Mouse (Mus musculus) gastrocnemius, postnatal 14 days (tissue): Measurements from ENCODE around the gene Ank3. TPM values are rescaled to one million over a fixed set of nuclear protein-coding genes. Genes with fewer than 3 reads are reported as not detected.

Source experiments
- DNase-seq: peaks from one replicate; pipeline ENCODE4 v3.0.0; 2021; ENCODE audit warnings: mixed read lengths
- intact Hi-C: fragments of 180-260 bp; cut with DNase I; formaldehyde crosslinking; loops from one replicate; pipeline ENCODE4 v1.15.1; 2025; ENCODE audit warnings: low total_unique reads
- total RNA-seq, 2 experiments: library from RNA; stranded (reverse); gene quantifications; 2 replicates each; pipeline ENCODE4 v1.2.3; 2021

The Ank3 gene
- total RNA-seq, 2 experiments from 2014 or later = 78.4 to 112 TPM

DNA sequence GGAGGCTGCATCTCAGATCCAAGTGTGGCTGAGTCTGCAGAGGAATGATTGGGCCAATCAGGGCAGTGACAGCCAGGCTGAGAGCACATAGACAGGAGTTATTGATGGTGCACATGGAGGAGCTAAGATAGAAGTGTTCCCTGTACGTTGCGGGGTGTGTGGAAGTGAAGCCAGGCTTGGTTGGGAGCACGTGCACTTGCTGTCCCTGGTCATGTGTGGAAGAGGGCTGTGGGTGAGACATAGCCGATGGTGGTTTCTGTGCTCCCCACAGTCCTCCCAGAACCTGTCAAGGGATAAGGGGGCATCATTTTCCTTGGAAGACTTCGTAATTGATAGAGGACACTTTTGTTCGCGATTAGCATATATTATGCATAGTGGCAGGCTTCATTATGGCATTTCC is 434.2 kb downstream of the Ank3 start:
- DNase-seq = no peak
- intact Hi-C loops = no loop called here

DNA sequence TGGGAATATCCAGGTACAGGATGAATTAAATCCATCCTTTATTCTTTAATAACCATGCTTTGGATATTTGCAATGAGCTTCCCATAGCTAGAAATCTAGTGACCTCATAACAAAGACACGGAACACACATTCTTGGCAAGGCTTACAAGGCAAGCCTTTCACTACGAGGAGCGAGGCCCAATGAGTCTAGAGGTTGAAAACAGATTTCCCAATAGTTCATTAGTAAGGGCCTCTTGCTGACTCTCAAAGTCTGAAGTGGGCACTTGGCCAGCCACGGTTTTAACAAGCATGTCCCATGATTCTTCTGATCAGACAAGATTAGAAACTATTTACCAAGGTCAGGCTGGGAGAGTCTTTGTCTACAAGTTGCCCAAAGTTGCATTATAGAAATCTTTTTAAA is 436.1 kb downstream of the Ank3 start:
- peak; percentile 54 for DNase-seq
- intact Hi-C loops = no loop called here

DNA sequence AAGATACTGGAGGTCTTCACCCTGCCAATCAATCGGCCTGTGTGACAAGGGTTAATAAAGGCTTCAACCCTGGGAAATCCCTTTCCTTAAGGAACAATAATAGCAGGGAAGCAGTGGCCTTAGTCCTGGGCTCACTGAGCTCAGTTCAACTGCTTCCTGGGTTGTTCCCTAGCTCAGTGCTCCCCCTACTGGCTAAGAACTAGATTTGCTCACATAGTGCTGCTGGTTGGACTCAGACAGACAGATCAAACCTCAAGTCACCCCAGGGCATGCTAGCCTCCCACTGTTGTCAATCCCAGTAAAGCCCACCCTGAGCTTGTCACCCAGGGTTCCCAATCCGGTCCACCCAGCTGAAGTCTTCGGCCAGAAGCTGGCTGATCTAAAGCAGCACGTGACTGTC is 447.2 kb downstream of the Ank3 start:
- intact Hi-C loops = loop anchor here (10.0 kb wide), 1 partner anchor 391 kb away; no protein-coding TSS in a partner anchor

DNA sequence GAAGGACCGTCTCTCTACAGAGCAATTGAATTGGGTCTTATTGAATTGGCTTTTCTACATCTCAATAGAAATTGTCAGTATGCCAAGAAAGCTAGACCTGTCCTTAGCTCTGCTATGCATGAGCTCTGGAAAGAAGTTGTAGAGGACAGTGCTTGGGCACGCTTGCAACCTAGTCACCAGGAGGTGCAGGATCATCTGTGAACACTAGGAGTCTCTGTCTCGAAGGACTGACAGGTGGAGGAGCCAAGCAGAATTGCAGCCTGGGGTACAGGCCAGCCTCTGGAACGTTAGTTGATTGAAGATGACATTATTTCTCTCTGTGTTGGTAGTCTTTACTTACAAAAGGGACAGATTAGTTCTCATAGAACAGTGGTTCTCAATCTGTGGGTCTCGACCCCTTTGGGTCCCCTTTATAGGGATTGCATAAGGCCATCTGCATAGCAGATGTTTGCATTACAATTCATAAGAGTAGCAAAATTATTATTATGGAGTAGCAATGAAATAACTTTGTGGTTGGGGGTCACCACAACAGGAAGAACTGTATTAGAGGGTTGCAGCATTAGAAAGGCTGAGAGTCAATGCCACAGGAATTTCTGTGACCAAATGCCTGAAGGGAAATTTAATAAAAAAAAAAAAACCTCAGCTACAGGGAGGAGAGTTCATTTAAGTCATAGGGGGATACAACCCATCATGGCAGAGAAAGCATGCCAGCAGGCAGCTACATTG is 454.0 kb downstream of the Ank3 start:
- intact Hi-C loops = no loop called here
- DNase-seq = no peak

More for the DNA sequence above, 447.2 kb downstream of the Ank3 start:
- peak; percentile 28 for DNase-seq

DNA sequence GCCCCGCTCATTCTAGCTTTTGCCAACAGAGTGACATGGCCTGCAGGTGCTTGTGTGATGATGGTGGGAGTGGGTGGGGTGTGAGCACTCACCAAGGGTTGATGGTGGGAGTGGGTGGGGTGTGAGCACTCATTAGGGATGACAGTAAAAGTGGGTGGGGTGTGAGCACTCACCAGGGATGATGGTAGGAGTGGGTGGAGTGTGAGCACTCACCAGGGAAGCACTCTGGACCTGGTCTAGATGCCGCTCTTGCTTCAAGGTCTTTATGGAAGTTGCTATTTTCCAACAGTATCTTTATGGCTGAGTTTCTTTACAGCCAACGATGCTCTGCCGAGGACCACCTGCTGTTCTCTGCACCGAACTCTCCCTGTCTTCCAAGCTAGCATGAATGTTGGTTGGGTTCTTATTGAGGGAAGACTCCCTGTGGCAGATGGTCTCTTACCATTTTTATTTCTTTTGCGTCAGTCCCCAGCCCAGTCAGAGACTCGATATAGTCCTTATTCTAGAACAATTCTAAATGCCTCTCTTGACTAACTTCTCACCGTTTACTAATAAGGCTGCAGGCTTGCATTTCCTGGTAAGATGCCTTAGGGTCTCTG is 456.1 kb downstream of the Ank3 start:
- DNase-seq = no peak
- intact Hi-C loops = no loop called here

DNA sequence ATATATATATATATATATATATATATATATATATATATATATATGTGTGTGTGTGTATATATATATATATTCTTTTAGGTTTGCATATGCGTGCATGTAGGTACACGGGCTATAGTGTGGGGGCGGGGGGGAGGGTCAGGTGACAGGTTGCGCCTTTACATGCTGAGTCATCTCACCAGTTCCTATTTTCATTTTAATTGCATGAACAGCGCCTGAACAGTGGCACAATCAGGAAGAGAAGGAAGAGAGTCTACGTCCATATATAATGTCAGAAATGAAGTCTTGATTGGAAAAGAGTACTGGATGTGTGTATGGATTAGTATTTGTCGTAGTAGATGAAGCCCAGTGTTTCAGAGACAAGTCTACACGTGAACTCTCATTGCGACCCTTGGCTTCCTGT is 459.4 kb downstream of the Ank3 start:
- intact Hi-C loops = no loop called here
- DNase-seq = no peak

DNA sequence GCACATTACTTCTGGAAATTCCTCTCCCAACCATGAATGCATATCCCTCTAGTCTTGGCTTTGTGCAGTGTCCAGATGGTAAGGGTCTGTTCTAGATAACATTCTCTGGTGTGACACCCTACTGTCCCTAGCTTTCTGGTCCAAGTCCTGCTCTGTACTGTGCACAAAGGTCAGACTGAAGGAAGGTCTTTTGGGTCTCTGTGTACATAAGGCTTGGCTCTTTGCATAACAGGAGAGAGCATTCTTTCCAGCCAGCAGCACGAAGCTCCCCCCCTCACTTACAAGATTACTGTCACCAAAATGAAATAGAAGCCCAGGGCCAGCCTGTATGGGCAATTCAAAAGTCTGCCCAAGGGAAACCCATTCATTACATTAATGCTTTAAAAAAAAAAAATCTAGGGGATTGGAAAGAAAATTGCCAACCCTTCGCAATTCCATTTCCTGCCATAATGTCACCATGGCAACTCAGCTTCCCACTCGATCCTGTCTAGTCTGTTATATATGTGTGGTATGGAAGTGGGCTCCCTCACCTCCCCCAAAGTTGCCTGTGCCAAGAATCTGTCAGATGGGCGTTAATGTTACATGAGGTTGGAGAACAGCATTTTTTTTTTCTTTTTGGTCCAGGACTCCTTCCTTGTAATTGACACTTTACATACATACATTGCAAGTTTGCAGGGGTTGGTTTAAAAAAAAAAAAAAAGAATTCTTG is 460.5 kb downstream of the Ank3 start:
- intact Hi-C loops = no loop called here
- DNase-seq = no peak

DNA sequence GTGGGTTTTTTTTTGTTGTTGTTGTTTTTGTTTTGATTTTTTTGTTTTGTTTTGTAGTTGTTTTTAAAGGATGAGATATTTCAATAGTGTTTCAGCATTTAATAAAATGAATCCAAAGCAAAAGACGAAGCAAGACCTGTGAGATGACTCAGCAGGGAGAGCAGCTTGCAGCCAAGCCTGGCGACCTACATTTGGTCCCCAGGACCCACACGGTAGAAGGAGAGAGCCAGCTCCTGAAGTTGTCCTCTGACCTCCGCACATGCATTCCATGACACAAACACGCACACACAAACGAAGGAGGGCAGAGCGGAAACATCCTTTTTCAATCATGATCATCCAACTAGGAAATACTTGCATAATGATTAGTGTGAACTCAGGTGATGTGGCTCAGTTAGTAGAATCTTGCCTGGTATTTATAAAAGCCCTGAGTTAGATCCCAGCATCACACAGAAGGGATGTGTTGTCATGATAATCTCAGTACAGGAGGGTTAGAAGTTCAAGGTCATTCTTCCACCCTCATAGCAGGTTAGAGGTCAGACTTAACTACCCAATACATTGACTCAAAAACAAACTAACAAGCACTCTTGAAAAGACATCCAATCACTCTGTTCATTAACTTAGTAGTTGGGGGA is 461.4 kb downstream of the Ank3 start:
- DNase-seq = no peak
- intact Hi-C loops = no loop called here

DNA sequence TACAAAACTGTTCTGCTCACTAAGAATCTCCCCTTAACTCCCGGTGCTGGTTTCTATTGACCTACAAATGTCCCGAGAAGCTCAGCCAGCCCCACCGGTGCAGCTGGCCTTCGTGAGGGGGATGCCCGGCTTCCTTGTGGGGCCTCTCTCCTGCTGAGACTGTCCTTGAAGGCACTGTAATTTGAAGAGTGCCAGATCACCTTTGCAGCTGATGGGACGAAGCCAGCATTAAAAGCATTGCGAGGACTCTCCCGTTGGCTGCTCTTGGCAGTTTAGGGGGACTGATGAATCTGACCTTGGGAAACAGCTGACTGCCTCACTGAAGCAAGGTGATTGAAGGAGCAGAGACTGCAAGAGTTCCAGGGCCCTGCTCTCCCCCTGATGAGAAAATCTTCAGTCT is 464.3 kb downstream of the Ank3 start:
- intact Hi-C loops = no loop called here

DNA sequence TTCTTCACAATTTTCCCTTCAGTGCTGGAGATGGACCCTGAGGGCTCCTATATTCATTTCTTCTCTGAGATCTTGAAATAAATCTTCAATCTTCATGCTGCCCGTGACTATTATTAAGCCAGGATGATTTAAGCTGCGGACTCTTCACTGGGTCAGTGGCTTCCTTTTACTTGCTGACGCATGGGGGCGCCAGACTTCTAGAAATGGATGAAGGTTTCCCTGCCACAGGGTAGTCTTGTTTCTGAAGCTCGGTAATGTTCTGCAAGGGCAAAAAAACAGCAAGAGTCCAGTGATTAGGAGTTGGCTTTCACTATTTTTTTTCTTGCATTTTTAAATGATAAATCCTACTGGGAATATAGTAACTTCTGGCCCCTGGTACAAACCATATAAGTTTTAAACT is 471.8 kb downstream of the Ank3 start:
- intact Hi-C loops = loop anchor here (5.0 kb wide), 1 partner anchor 422 kb away; no protein-coding TSS in a partner anchor
- DNase-seq = peak; percentile 86

More for the DNA sequence above, 464.3 kb downstream of the Ank3 start:
- no peak for DNase-seq

DNA sequence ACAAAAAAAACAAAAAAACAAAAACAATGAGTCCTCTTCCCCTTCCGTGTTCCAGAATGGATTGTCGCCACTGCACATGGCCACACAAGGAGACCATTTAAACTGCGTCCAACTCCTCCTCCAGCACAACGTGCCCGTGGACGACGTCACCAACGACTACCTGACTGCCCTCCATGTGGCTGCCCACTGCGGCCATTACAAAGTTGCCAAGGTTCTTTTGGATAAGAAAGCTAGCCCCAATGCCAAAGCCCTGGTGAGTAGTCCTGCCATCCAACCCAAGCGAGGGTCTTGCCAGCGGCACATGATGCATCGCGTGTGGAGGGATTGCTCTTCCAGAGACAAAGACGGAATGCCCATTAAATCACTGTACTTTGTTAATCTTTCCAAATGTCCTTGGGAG is 472.4 kb downstream of the Ank3 start:
- peak; percentile 32 for DNase-seq
- intact Hi-C loops = loop anchor here (5.0 kb wide), 1 partner anchor 421 kb away; no protein-coding TSS in a partner anchor

DNA sequence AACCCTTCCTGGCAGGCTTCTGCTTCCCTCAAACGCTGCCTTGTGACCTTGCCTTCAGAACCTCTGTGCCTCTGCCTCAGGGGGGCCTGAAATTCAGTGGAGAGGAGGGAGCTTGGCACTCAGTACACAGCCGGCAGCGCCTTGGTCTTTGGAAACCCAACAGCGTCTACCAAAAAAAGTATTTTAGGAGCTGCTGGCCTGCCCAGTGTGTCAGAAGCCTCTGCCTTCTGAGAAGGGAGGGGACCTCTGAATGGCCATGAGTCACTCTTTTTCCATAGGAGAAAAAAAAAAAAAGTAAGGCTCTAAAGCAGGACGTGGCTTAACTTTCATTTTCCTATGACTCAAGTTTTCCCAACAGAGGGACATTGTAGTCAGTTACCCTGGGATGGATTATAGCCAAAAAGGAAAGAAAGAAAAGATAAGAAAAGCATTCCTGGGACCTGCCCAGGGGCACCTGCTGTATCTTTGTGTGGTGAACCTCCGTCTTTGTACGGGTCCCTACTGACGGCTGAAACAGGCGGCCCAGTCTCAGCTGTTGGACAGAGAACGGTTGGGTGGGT is 473.7 kb downstream of the Ank3 start:
- peak; percentile 42 for DNase-seq

DNA sequence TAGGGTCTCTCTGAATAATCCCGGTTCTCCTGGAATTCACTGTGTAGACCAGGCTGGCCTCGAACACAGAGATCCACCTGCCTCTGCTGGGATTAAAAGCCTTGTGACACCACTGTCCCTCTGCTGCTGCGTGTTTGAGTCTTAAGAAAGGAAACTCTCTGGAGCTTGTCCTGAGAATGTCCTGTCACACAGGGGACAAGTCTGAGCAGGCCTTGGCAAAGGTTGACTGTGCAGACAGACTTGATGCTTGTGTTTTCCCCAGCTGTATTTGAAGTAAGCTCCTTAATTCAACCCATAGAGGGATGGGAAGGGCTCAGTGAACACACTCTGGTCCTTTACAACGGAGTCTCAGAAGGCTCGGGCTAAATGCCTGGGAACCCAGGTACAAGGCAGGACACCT is 474.3 kb downstream of the Ank3 start:
- DNase-seq = no peak
- intact Hi-C loops = loop anchor here (5.0 kb wide), 1 partner anchor 419 kb away; no protein-coding TSS in a partner anchor

More for the DNA sequence above, 473.7 kb downstream of the Ank3 start:
- intact Hi-C loops = loop anchor here (5.0 kb wide), 1 partner anchor 420 kb away; no protein-coding TSS in a partner anchor

DNA sequence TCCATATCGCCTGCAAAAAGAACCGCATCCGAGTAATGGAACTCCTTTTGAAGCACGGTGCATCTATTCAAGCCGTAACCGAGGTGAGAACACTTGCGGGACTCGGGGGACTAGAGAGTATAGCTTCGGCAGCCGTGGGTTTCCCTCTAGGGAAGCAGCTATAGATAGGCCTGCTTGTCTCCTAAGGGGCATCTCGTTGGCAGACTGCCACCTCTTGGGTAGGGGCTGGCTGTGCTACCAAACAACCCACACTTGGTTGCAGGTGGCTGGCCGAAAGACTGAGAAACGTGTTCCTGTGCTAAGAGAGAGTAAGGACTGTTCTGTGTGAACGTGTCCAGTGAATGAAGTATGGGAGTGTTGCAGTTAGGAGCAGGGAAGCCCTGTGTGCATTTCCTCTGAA is 476.2 kb downstream of the Ank3 start:
- intact Hi-C loops = loop anchor here (5.0 kb wide), 1 partner anchor 417 kb away; no protein-coding TSS in a partner anchor
- no peak for DNase-seq

DNA sequence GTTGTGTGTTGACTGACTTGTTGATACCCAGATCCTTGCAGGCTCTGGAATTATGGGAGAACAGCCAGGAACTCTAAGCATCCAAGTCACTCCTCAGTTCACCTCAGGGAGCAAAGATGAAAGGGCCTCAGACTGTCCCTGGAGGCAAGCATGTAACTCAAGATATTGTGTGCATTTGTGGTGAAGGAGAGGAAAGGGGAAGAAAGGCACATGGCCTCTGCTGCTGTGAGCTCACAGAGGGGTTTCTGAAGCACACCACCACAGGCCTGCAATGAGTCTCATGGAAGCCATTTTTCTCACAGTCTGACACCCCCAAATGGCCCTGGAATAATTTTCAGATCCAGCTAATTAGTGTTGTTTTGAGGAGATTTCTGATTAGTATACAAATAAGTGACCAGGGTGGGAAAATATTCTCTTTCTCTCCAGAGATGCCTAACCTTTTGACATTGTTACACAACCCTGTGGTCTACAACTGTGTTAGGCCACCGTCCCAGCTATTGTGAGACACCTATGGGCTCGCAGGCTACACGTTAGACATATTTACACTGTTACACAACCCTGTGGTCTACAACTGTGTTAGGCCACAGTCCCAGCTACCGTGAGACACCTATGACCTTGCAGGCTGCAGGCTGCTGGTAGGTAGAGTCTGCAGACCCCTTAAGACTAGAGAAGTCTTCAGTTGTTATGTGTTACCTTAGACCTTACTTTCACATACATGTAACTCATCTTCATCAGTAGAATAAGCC is 485.5 kb downstream of the Ank3 start:
- no peak for DNase-seq
- intact Hi-C loops = no loop called here

DNA sequence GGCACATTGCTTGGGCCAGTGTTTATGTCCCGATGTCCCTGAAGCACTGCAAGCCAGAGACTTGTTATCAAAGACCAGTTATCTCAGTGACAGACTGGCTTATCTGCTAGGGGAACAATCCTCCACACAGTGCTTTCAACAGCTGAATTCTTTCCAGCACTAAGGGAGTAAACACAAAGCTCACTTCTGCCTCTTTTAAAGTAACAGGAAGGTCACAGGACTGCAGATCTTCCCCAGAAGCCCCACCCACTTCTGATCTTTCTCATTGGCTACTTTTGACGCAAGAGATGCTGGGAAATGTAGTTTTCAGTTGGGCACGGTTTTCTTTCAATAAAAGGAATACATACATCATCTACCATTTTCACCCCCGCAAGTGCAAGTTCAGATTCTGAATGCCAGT is 489.8 kb downstream of the Ank3 start:
- intact Hi-C loops = no loop called here

DNA sequence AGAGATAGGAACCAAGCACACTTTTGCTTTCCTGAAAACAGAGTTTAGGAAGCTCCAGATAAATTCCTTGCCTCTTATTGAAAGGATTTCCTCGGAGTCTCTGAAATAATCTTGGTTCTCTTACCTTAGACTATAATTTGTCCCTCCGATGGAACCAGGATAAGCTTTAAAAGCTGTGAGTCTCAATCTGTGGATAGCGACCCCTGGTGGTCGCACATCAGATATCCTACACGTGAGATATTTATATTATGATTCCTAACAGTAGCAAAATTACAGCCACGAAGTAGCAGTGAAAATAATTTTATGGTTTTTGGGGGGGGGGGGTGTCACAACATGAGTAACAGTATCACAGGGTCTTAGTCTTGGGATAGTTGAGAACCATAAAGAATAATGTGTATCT is 491.2 kb downstream of the Ank3 start:
- intact Hi-C loops = no loop called here
- DNase-seq = peak; percentile 41

More for the DNA sequence above, 489.8 kb downstream of the Ank3 start:
- DNase-seq = peak; percentile 26

DNA sequence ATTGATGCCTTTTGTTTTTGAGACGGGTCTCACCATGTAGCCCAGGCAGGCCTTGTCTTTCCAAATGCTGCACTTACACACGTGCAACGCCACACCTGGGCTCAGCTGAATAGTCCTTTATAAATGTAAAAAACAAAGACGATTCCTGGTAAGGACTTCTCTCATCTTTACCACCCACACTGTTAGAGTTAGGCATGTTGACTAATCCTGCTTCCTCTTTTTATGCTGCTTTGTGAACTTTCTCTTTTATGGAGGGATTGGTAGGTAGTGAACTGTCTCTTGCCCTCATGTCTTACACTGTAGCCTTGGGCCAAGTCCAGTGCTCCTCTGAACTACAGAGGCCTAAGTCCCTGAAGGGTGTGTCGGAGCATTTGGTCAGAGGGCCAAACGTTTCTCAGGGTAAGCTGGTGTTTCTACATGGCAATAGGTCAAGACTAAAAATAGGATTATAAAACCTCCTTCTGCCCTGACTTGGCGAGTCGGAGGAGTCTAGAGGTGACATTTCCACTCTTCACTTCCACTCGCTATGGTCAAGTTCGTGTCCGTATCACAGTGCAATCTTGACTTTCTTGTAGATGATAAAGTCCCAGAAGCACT is 491.9 kb downstream of the Ank3 start:
- DNase-seq = peak; percentile 38
- intact Hi-C loops = no loop called here
